Mouse (Mus musculus): ENCODE results near the gene Zfc3h1.

- TF ChIP-seq POLR2A (IDR thresholded peaks at IDR 0.05; ENCODE audit: control insufficient read depth, extremely low read depth, insufficient read depth, low read length, poor library complexity) (no peak), CTCF (IDR thresholded peaks at IDR 0.05; ENCODE audit: borderline replicate concordance, control insufficient read depth, extremely low read depth, insufficient read depth, low read length, poor library complexity) (no peak)
These were observed 44.9 kb upstream of the Zfc3h1 start for GRCm38 (mm10) chr10:115339820-115340328.
